Mouse (Mus musculus) lung, postnatal 14 days (tissue): Measurements from ENCODE around the gene Kctd17.
A peak's percentile ranks its signal among the peaks of the same experiment; 100 is the strongest.

Experiments used
- DNase-seq: peaks from one replicate; pipeline ENCODE4 v3.0.0; 2021

Kctd17 gene

GRCm38 (mm10) chr15:78449694-78450418, 21.5 kb downstream of the Kctd17 start:
- peak; percentile 50 for DNase-seq

- no peak for DNase-seq
Observed at GRCm38 (mm10) chr15:78450419-78450768, 22.0 kb downstream of the Kctd17 start.

GRCm38 (mm10) chr15:78451201-78451600, 22.8 kb downstream of the Kctd17 start:
- DNase-seq = no peak

- no peak for DNase-seq
Observed at GRCm38 (mm10) chr15:78452929-78453328, 24.6 kb downstream of the Kctd17 start.

GRCm38 (mm10) chr15:78455168-78455567, 26.8 kb downstream of the Kctd17 start:
- no peak for DNase-seq

- no peak for DNase-seq
Observed at GRCm38 (mm10) chr15:78456051-78456450, 27.7 kb downstream of the Kctd17 start.

- DNase-seq = no peak
Observed at GRCm38 (mm10) chr15:78457193-78457592, 28.8 kb downstream of the Kctd17 start.

GRCm38 (mm10) chr15:78462981-78463380, 34.6 kb downstream of the Kctd17 start:
- DNase-seq = no peak

GRCm38 (mm10) chr15:78466809-78467208, 38.4 kb downstream of the Kctd17 start:
- no peak for DNase-seq

GRCm38 (mm10) chr15:78467570-78467969, 39.2 kb downstream of the Kctd17 start:
- no peak for DNase-seq

- no peak for DNase-seq
Observed at GRCm38 (mm10) chr15:78468379-78468937, 40.1 kb downstream of the Kctd17 start, which contains the start of gene Tmprss6. Gene Tmprss6 (minus strand): TSS chr15:78468634.

GRCm38 (mm10) chr15:78470495-78471276, 42.3 kb downstream of the Kctd17 start:
- DNase-seq = no peak

GRCm38 (mm10) chr15:78471902-78472301, 43.5 kb downstream of the Kctd17 start:
- DNase-seq = no peak

GRCm38 (mm10) chr15:78473442-78473841, 45.1 kb downstream of the Kctd17 start:
- no peak for DNase-seq

GRCm38 (mm10) chr15:78475604-78476031, 47.3 kb downstream of the Kctd17 start:
- no peak for DNase-seq

GRCm38 (mm10) chr15:78476878-78477277, 48.5 kb downstream of the Kctd17 start:
- DNase-seq = no peak

GRCm38 (mm10) chr15:78478073-78478472, 49.7 kb downstream of the Kctd17 start:
- DNase-seq = no peak

GRCm38 (mm10) chr15:78479470-78479869, 51.1 kb downstream of the Kctd17 start:
- no peak for DNase-seq

- DNase-seq = no peak
Observed at GRCm38 (mm10) chr15:78480111-78480510, 51.7 kb downstream of the Kctd17 start.

GRCm38 (mm10) chr15:78480991-78481390, 52.6 kb downstream of the Kctd17 start:
- no peak for DNase-seq

- no peak for DNase-seq
Observed at GRCm38 (mm10) chr15:78481448-78482000, 53.2 kb downstream of the Kctd17 start.

- no peak for DNase-seq
Observed at GRCm38 (mm10) chr15:78482518-78482917, 54.2 kb downstream of the Kctd17 start.

- DNase-seq = no peak
Observed at GRCm38 (mm10) chr15:78483311-78483710, 54.9 kb downstream of the Kctd17 start.

GRCm38 (mm10) chr15:78486564-78486963, 58.2 kb downstream of the Kctd17 start:
- DNase-seq = no peak
